Mouse (Mus musculus) brain, adult 2 months (tissue): ENCODE measurements around the gene Zmynd10.
"Not testable (repeated sequence)": the region's sequence is repeated elsewhere in the genome, so short reads cannot be mapped to it uniquely, and the experiment has no call there.

Experiments
- DNase-seq: peaks from one replicate; pipeline ENCODE4 v3.0.0; 2011; ENCODE audit warnings: low read depth, low spot score

Gene Zmynd10

GRCm38 (mm10) chr9:107554319-107554825 lies 7.3 kb downstream of the Zmynd10 start:
- peak; percentile 100 for DNase-seq

- peak; percentile 43 for DNase-seq
Observed at GRCm38 (mm10) chr9:107555031-107555457, 7.9 kb downstream of the Zmynd10 start.

GRCm38 (mm10) chr9:107555701-107556100 lies 8.6 kb downstream of the Zmynd10 start:
- no peak for DNase-seq

GRCm38 (mm10) chr9:107556346-107556745 lies 9.2 kb downstream of the Zmynd10 start:
- no peak for DNase-seq

GRCm38 (mm10) chr9:107563029-107563581 lies 16.0 kb downstream of the Zmynd10 start, which contains the start of gene Tusc2:
Tusc2 (plus strand) TSS chr9:107563255.
- peak; percentile 99 for DNase-seq

GRCm38 (mm10) chr9:107565556-107565955 lies 18.5 kb downstream of the Zmynd10 start:
- DNase-seq = not testable (repeated sequence)

- peak; percentile 87 for DNase-seq
Observed at GRCm38 (mm10) chr9:107566041-107566709, 19.1 kb downstream of the Zmynd10 start.

GRCm38 (mm10) chr9:107566855-107567254 lies 19.8 kb downstream of the Zmynd10 start:
- DNase-seq = no peak

- DNase-seq = no peak
Observed at GRCm38 (mm10) chr9:107567702-107568319, 20.7 kb downstream of the Zmynd10 start, which contains the start of gene Hyal2. Hyal2 (plus strand) TSS chr9:107567945.

GRCm38 (mm10) chr9:107568331-107569261 lies 21.5 kb downstream of the Zmynd10 start:
- peak; percentile 88 for DNase-seq

GRCm38 (mm10) chr9:107569270-107569669 lies 22.2 kb downstream of the Zmynd10 start:
- peak; percentile 35 for DNase-seq

- DNase-seq = no peak
Observed at GRCm38 (mm10) chr9:107570016-107570415, 22.9 kb downstream of the Zmynd10 start.

- DNase-seq = no peak
Observed at GRCm38 (mm10) chr9:107570845-107571244, 23.7 kb downstream of the Zmynd10 start.

- no peak for DNase-seq
Observed at GRCm38 (mm10) chr9:107571534-107572326, 24.6 kb downstream of the Zmynd10 start.

GRCm38 (mm10) chr9:107572327-107572662 lies 25.2 kb downstream of the Zmynd10 start:
- DNase-seq = no peak

- not testable (repeated sequence) for DNase-seq
Observed at GRCm38 (mm10) chr9:107573774-107574173, 26.7 kb downstream of the Zmynd10 start.

GRCm38 (mm10) chr9:107575579-107576356 lies 28.7 kb downstream of the Zmynd10 start:
- peak; percentile 53 for DNase-seq

GRCm38 (mm10) chr9:107576357-107577107 lies 29.4 kb downstream of the Zmynd10 start, which contains the start of gene Hyal1:
Hyal1 (plus strand) TSS chr9:107576927.
- peak; percentile 67 for DNase-seq

- DNase-seq = no peak
Observed at GRCm38 (mm10) chr9:107577871-107578270, 30.8 kb downstream of the Zmynd10 start.
